Mouse (Mus musculus): ENCODE measurements around the gene Tifa. TPM values are rescaled to one million over a fixed set of nuclear protein-coding genes. Genes with fewer than 3 reads are reported as not detected.

Tifa gene
- polyA plus RNA-seq (2015; fragmentation: Nextera tagmentation; extraction: Ambion mirVana): 3.6 and 6.0 TPM in 2 replicates

DNA sequence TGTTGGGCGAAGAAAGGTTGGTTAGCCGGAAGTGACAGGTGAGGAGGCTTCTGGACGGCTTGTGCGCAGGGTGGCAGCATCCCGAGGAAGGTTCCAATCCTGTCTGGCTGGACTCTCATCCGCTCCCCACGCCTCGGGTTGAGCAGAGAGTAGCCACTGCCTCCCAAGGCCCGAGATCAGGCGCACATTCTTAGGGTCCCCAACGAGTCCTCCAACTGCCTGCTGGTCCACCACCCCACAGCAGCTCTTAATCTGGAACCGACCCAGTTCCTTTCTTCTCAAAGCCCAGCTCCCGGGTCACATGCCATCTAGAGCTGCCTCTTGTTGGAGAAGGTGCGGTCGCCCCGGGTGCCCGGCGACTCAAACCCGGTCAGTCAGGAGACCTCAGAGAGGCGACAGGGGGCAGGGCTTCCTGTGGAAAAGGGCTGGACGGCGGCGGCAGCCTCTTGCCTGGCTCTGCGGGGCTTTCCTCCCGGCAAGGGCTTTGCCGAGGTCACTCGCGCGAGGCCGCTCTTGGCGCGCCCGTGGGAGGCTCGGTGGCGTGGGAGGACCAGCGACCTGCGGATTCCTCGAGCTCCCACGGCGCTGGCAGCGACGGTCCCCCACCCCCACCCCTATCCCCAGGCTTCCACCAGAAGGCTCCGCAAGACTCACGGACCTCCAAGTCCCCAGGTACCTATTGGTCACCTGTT, at the start of gene Tifa:
Gene Tifa (plus strand): TSS at position 306 of the 692 bp plus-strand sequence.
- Histone ChIP-seq H3K4me2 (peak within 1 kb of the TSS; percentile 98), H3K27ac (replicated peaks) (peak within 1 kb of the TSS; percentile 30; the same call in 1 of the 2 replicates), H3K9me3 (replicated peaks) (no peaks in the 10 kb centered on the region), H3K4me1 (peaks cover 22% of the 10 kb centered on the region), H3K4me3 (replicated peaks) (peak within 1 kb of the TSS; percentile 53), H3K9ac (replicated peaks) (peak within 1 kb of the TSS; percentile 51), H3K36me3 (no peaks in the 10 kb centered on the region), H3K27me3 (replicated peaks) (peaks cover 36% of the 10 kb centered on the region)
- WGBS: under 1% methylated on average over 44 of the region's 44 CpGs
- ATAC-seq (ENCODE audit: low FRiP score): peak; percentile 48; the same call in 1 of the 2 replicates

DNA sequence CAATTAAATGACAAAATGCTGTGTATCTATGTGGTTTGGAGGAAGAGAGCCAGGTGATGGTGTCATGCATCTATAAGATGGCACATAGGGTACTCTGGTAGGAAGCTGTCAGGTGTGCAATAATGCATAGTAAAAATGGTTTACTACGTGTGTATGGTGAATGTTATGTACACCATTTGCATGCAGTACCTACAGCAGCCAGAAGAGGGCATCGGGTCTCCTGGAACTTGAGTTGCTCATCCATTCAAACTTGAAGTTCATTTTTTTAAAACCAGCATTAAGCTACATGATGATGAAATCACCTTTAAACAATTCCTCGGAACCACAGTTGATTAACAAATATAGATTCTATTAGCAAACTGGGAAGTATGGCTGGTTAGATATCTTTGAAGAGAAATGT, 48.1 kb upstream of the Tifa start:
- Histone ChIP-seq H3K9me3 (replicated peaks) (no peaks in the 10 kb centered on the region), H3K4me2 (no peak overlapping the region), H3K9ac (replicated peaks) (no peak overlapping the region), H3K4me1 (peaks cover 11% of the 10 kb centered on the region), H3K27me3 (replicated peaks) (peaks cover 17% of the 10 kb centered on the region), H3K36me3 (no peaks in the 10 kb centered on the region), H3K4me3 (replicated peaks) (no peak overlapping the region), H3K27ac (replicated peaks) (no peak overlapping the region)
- ATAC-seq (ENCODE audit: low FRiP score): no peak
- WGBS: 92% methylated on average over 3 of the region's 3 CpGs

DNA sequence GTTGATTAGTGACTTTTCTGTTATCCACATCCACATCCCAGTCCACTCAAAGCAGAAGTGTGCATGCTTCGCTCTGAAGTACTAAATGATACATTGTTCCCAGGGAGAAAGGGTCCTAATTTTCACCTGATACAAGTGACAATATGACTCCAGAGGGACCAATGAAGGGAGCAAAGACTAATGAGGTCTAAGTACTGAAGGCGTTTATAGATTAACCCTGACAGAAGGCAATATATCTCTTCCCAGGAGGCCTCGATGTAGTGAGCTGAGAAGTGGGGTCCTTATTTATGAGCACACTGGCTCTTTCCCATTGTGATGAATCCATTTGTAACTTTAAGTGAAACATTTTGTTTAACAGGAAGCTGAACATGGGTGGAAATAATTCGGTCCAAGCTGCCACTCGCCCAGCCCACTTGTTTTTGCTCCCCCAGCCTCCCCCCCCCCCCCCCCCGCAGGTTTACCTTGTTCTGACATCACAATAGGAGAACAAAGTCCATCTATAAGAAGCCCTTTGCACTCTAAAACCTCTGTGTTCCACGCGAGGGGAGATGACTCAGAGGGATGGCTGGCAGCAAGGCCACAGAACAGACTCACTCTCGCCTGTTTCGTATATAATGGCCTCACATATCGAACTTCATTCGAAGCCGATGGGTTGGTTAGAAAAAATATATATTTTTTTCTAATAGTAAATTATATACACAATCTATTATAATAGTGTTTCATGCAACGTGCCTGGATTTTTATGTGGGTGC, 45.8 kb upstream of the Tifa start:
- Histone ChIP-seq H3K9ac (replicated peaks) (no peak overlapping the region), H3K4me3 (replicated peaks) (no peak overlapping the region), H3K27ac (replicated peaks) (no peak overlapping the region), H3K9me3 (replicated peaks) (no peaks in the 10 kb centered on the region), H3K4me2 (no peak overlapping the region), H3K27me3 (replicated peaks) (peaks cover 32% of the 10 kb centered on the region), H3K4me1 (peaks cover 16% of the 10 kb centered on the region), H3K36me3 (no peaks in the 10 kb centered on the region)
- ATAC-seq (ENCODE audit: low FRiP score): no peak
- 40% methylated on average over 13 of the region's 14 CpGs for WGBS

DNA sequence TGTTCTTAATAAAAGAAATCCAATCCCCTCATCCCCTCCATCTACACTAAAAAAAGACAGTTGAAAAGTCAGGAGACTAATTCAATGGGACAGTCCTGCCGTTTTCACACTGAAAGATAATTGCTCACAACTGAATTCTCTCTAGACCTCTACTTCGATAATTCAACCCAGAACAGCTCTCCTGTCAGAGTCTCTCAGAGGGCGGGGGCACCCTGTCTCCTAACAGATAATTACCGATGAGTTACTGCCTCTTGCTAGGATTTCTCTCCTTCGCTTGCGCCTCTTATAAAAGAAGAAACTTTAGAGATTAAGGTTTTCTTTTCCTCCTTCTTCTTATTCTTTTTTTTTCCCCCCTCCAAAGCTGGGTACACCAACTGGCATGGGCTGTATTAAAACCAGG, 44.1 kb upstream of the Tifa start:
- Histone ChIP-seq H3K9me3 (replicated peaks) (no peaks in the 10 kb centered on the region), H3K36me3 (no peaks in the 10 kb centered on the region), H3K27me3 (replicated peaks) (peaks cover 28% of the 10 kb centered on the region), H3K27ac (replicated peaks) (no peak overlapping the region), H3K4me3 (replicated peaks) (no peak overlapping the region), H3K4me1 (peaks cover 30% of the 10 kb centered on the region), H3K9ac (replicated peaks) (no peak overlapping the region), H3K4me2 (no peak overlapping the region)
- no peak for ATAC-seq (ENCODE audit: low FRiP score)
- 10% methylated on average over 6 of the region's 6 CpGs for WGBS

DNA sequence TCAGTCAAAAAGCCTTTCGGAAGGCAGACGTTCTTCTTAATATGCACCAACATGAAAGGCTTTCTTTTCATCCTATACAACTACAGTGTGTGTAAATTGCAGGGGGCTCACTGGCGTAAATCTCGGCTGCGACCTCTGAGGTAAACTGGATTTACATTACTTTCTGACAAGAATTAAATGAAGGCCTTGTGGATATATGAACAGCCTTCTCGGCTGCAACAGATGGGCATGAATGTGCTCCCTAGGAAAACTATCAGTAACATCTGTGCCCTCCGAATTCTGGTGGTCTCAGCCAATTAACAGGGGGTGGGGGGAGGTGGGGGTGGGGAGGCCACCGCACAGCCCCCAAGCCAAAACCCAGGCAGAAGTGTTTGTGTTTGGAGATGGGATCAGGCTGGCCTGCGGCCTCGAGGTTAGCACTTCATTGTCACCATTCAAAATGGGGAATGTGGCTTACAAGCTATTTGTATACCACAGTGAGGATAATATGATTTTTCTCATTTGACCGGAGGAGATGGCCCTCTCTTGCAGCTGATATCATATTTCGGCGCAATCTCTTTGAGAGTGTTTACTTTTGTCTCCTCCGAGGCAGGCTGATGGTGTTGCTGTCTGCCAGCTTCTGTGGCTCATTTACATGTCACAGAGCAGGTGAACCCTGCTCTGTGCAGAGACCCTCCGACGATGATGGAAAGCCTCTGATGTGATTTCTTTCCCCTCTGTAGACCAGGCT, 43.5 kb upstream of the Tifa start:
- no peak overlapping the region for H3K27ac ChIP-seq (replicated peaks)
- no peak overlapping the region for H3K9ac ChIP-seq (replicated peaks)
- peaks cover 28% of the 10 kb centered on the region for H3K27me3 ChIP-seq (replicated peaks)
- peaks cover 30% of the 10 kb centered on the region for H3K4me1 ChIP-seq
- peak; percentile 32; the same call in 1 of the 2 replicates for ATAC-seq (ENCODE audit: low FRiP score)
- no peak overlapping the region for H3K4me2 ChIP-seq
- H3K4me3 ChIP-seq (replicated peaks): no peak overlapping the region
- 14% methylated on average over 16 of the region's 16 CpGs for WGBS
- H3K36me3 ChIP-seq: no peaks in the 10 kb centered on the region
- H3K9me3 ChIP-seq (replicated peaks): no peaks in the 10 kb centered on the region

DNA sequence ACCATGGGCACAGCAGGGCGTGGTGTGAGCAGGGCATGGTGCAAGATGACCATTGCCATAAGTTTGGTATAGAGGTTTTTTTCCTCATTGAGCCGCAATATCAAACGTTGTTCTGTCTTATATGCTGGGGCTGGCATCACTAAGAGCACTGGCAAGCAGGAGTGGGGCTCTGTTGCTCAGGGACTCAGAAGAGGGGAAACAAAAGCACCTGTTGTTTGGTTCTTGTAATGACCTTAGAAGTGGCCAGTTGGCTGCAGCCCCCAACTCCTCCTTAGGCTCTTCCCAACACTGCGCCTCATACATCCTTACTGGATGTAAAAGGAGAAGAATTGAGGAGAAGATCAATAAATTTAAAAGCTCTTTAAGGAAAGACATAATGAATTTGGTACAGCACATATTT, 41.0 kb upstream of the Tifa start:
- ATAC-seq (ENCODE audit: low FRiP score): no peak
- Histone ChIP-seq H3K4me3 (replicated peaks) (no peak overlapping the region), H3K9ac (replicated peaks) (no peak overlapping the region), H3K9me3 (replicated peaks) (no peaks in the 10 kb centered on the region), H3K27ac (replicated peaks) (no peak overlapping the region), H3K4me1 (peaks cover 30% of the 10 kb centered on the region), H3K36me3 (no peaks in the 10 kb centered on the region), H3K4me2 (peak overlapping the region; percentile 53; the same call in 1 of the 2 replicates), H3K27me3 (replicated peaks) (peaks cover 40% of the 10 kb centered on the region)
- WGBS: 40% methylated on average over 4 of the region's 4 CpGs

GRCm38 (mm10) chr3:127749266-127749665, 40.3 kb upstream of the Tifa start:
- H3K4me2 ChIP-seq: peak overlapping the region; percentile 53
- 2% methylated on average over 9 of the region's 9 CpGs for WGBS
- no peak overlapping the region for H3K9ac ChIP-seq (replicated peaks)
- H3K4me3 ChIP-seq (replicated peaks): peak overlapping the region; percentile 18; the same call in 1 of the 2 replicates
- ATAC-seq (ENCODE audit: low FRiP score): peak; percentile 58; the same call in 1 of the 2 replicates
- peaks cover 30% of the 10 kb centered on the region for H3K4me1 ChIP-seq
- no peaks in the 10 kb centered on the region for H3K9me3 ChIP-seq (replicated peaks)
- peaks cover 46% of the 10 kb centered on the region for H3K27me3 ChIP-seq (replicated peaks)
- no peak overlapping the region for H3K27ac ChIP-seq (replicated peaks)
- H3K36me3 ChIP-seq: no peaks in the 10 kb centered on the region

DNA sequence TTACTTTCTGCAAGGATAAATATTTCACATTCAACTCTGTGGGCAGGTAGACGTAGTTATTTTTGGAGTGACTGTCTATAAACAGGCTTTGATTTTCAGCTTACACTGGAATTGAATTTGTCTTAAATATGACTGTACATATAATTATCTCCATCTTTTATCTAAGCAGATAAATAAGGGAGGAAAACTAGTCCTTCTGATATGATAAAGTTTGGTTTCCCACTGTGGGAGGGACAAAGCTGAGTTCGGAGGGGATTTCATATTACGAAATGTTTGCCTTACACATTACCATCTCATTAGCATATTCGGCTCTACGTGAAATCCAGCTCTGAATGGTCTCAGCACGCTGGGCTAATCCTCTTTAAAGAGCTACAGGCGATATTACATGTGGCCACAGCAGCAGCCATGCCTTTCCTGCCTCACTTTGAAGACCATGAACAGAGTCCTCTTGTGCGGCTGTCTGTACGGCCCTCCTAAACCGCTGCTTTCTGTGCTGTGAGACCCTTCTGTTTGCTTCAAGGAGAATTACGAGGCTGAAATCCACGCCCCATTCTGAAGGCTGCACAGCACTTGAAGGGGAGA, 39.5 kb upstream of the Tifa start:
- ATAC-seq (ENCODE audit: low FRiP score): 0 out of 2 replicates have a peak, but pooled peaks have one; percentile 25
- Histone ChIP-seq H3K9me3 (replicated peaks) (no peaks in the 10 kb centered on the region), H3K9ac (replicated peaks) (no peak overlapping the region), H3K36me3 (no peaks in the 10 kb centered on the region), H3K4me2 (peak overlapping the region; percentile 53), H3K4me3 (replicated peaks) (peak overlapping the region; percentile 13; the same call in 1 of the 2 replicates), H3K4me1 (peaks cover 30% of the 10 kb centered on the region), H3K27ac (replicated peaks) (no peak overlapping the region), H3K27me3 (replicated peaks) (peaks cover 54% of the 10 kb centered on the region)
- 8% methylated on average over 12 of the region's 12 CpGs for WGBS

GRCm38 (mm10) chr3:127756458-127756857, 33.1 kb upstream of the Tifa start:
- Histone ChIP-seq H3K36me3 (no peaks in the 10 kb centered on the region), H3K27me3 (replicated peaks) (peaks cover 76% of the 10 kb centered on the region), H3K9ac (replicated peaks) (no peak overlapping the region), H3K9me3 (replicated peaks) (no peaks in the 10 kb centered on the region), H3K4me1 (peaks cover 3% of the 10 kb centered on the region), H3K27ac (replicated peaks) (no peak overlapping the region), H3K4me3 (replicated peaks) (no peak overlapping the region), H3K4me2 (no peak overlapping the region)
- no peak for ATAC-seq (ENCODE audit: low FRiP score)
- WGBS: 87% methylated on average over 6 of the region's 6 CpGs

- Histone ChIP-seq H3K9ac (replicated peaks) (no peak overlapping the region), H3K4me2 (no peak overlapping the region), H3K4me1 (peaks cover 3% of the 10 kb centered on the region), H3K27me3 (replicated peaks) (peaks cover 80% of the 10 kb centered on the region), H3K4me3 (replicated peaks) (no peak overlapping the region), H3K36me3 (no peaks in the 10 kb centered on the region), H3K27ac (replicated peaks) (no peak overlapping the region), H3K9me3 (replicated peaks) (no peaks in the 10 kb centered on the region)
- no peak for ATAC-seq (ENCODE audit: low FRiP score)
Observed at GRCm38 (mm10) chr3:127757886-127758301, 31.7 kb upstream of the Tifa start.

DNA sequence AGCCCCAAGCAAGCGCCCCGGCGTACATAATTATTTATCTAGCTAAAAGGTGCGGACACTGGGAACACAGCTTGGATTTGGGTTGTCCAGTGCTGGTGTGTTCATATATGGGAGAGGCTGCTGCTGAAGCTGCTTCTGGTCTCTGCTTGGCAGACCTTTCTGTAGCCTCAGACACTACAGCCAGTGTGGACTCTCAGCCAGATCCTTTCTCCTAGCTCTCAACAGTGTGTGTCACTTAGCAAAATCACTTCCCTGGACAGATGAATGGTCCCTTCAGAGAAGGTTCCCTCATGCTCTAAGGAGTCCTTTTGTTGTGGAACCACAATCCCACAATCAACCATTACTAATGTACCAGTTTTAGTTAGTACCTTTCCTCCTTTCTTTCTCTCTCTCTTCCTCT, 30.8 kb upstream of the Tifa start:
- no peak overlapping the region for H3K27ac ChIP-seq (replicated peaks)
- 14% methylated on average over 4 of the region's 4 CpGs for whole genome bisulfite sequencing
- H3K4me2 ChIP-seq: no peak overlapping the region
- H3K4me1 ChIP-seq: peaks cover 3% of the 10 kb centered on the region
- ATAC-seq (ENCODE audit: low FRiP score): no peak; the same call in 1 of the 2 replicates
- H3K9ac ChIP-seq (replicated peaks): no peak overlapping the region
- H3K36me3 ChIP-seq: no peaks in the 10 kb centered on the region
- peaks cover 73% of the 10 kb centered on the region for H3K27me3 ChIP-seq (replicated peaks)
- no peaks in the 10 kb centered on the region for H3K9me3 ChIP-seq (replicated peaks)
- H3K4me3 ChIP-seq (replicated peaks): no peak overlapping the region

Measured in neural tube, embryonic 15.5 days (tissue).